Mouse (Mus musculus) cerebral cortex, adult 2 months (tissue): ENCODE measurements around the gene Tmem82.

Experiments used
- whole genome bisulfite sequencing: fragments of 180-500 bp; shearing (Covaris S2); methylation state at CpG from one replicate; pipeline ENCODE4 v1.1.7; 2018; 5-methylcytosine and 5-hydroxymethylcytosine counted together

Tmem82 gene

GRCm38 (mm10) chr4:141576404-141576803 is 42.0 kb downstream of the Tmem82 start:
- 87% methylated on average over 11 of the region's 11 CpGs for WGBS

GRCm38 (mm10) chr4:141574789-141575702 is 43.4 kb downstream of the Tmem82 start:
- WGBS: 36% methylated on average over 27 of the region's 27 CpGs

GRCm38 (mm10) chr4:141573359-141573966 is 45.0 kb downstream of the Tmem82 start:
- 60% methylated on average over 6 of the region's 6 CpGs for WGBS

DNA sequence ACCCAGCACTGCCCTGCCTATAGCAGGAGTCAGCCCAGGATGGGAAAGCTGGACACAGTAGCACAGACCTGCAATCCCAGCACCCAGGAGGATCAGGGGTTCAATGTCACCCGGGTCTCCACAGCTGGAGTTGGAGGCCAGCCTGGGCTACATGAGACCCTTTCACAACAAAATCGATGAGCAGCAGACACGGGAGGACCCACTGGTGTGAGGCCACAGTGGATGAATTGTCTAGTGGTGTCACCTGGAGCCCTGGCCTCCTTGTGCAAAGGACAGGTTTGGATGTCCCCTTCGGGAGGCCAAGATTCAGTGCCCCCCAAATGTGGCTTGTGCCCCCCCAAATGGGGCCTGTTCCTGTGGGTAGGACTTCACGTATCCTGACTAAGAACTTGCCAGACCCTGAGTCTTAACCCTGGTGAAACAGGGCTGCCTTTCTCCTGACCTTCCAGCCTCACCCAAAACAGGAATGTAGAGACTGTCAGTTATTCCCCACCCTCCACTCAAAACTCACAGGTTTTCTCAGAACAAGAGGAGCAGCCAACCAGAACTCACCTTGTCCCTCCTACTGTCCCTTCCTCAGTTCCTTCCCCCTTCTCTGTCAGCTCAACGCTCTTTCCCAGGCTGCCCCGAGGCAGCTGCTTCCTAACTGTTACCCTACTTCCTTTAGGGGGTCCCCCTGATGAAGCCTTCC is 45.6 kb downstream of the Tmem82 start:
- WGBS: 82% methylated on average over 7 of the region's 7 CpGs

DNA sequence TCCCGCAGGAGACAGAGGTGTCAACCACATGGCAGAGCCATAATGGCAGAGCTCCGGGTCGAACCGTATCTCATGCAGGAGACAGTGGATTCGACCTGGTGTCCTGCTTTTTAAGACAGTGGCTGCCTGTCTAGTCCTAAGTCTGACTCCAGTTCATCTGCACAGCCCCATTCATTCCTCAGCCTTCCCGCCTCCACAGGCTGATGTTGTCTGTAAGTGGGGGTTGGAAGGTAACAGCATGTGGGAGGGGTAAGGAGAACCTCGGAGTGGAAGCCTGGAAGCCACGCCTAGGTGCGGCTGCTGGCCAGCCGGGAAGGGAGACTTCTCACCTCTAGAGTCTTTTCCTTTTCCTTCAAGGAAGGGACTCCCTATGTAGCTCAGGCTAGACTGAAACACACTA is 46.5 kb downstream of the Tmem82 start:
- WGBS: 75% methylated on average over 10 of the region's 10 CpGs

- 64% methylated on average over 6 of the region's 6 CpGs for WGBS
Measured at GRCm38 (mm10) chr4:141571337-141571739, 47.1 kb downstream of the Tmem82 start.

DNA sequence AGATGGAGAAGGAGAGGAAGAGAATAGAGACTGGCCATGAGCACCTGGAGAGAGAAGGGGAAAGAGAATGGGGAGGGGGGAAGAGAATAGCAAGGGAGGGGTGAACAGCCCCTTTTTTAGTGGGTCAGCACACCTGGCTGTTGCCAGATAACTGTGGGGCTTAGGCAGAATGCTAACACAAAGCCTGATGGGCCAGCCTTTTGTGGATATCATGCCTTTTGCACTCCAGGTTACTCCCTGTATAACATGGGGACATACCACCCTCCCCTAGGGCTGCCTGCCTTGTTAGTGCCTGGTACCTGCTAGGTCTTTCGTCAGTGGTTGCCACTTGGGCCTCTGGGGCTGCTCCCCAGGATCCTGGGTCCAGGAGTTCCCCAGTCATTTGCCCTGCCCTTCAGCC is 47.6 kb downstream of the Tmem82 start:
- 84% methylated on average over 1 of the region's 1 CpGs for WGBS

DNA sequence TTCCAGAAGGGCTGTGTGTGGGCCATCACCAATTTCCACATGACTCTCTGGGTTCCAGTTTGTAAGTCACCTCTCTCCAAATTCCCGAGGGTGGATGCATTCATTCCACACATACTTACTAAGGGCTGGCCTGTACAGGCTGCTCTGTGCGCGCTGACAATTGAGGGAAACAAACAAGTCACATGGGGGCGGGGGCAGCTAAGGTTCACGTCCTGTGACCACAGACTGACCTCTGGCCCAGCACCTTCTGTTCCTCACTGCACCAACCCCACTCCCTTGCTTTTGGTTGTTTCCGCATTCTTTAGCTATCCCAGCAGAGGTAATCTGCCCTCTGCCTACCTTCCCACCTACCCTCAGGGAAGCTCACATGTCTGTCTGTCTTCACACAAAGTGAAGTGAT is 48.4 kb downstream of the Tmem82 start:
- 71% methylated on average over 6 of the region's 6 CpGs for WGBS

DNA sequence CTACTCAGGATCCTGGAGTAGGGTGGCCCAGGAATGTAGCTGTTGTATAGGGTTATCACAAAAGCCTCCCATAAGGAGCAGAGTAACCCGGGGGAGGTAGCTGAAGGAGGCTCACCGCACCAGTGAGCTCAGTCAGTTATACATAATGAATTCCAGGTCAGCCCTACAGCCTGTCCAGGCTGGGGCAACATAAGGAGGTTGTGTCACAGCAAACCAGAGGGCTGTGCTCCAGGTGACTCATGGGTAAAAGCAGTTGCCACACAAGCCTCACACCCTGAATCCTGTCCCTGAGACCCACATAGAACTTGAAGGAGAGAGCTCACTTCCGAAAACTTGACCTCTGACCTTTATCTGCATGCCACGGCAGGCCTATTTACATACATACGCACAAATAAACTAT is 49.5 kb downstream of the Tmem82 start:
- 90% methylated on average over 5 of the region's 5 CpGs for WGBS

DNA sequence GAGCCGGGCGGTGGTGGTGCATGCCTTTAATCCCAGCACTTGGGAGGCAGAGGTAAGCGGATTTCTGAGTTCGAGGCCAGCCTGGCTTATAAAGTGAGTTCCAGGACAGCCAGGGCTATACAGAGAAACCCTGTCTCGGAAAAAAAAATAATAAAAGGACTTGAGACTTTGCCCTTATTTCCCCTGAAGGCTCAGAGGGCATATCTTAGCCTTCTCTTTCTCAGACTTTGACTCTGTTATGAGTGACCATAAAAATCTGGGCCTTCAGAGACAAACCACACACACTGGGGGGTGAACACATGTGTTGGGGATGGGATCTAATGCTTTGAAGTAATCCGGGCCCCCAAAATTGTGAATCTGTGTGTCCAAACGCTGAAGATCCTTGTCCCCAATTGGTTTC is 51.3 kb downstream of the Tmem82 start:
- 94% methylated on average over 7 of the region's 7 CpGs for WGBS

GRCm38 (mm10) chr4:141566187-141566586 is 52.2 kb downstream of the Tmem82 start:
- 94% methylated on average over 6 of the region's 6 CpGs for WGBS

GRCm38 (mm10) chr4:141565325-141565724 is 53.1 kb downstream of the Tmem82 start:
- 30% methylated on average over 7 of the region's 7 CpGs for WGBS

DNA sequence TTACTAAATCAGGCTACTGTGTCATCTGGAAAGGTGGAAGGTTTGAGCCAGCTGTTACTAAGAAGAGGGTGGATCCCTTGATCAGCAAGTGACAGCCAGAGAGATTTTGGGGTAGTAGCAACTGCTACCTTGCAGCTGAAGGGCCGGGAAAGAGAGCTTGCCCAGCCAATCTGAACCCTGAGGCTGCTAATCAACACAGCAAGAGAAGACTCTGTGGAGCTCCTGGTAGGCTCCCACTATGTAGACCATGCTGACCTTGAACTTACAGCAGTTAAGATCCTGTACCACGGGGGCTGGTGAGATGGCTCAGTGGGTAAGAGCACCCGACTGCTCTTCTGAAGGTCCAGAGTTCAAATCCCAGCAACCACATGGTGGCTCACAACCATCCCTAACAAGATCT is 53.8 kb downstream of the Tmem82 start:
- 84% methylated on average over 3 of the region's 3 CpGs for WGBS

GRCm38 (mm10) chr4:141564209-141564608 is 54.2 kb downstream of the Tmem82 start:
- 87% methylated on average over 4 of the region's 4 CpGs for WGBS
